Mouse (Mus musculus) megakaryocyte, embryonic 14.5 days (primary cell): ENCODE data around the gene Crygc.

Experiments used
- FLI1 ChIP-seq: IDR thresholded peaks from 2 replicates; pipeline ENCODE4 v1.6.1; 2012; ENCODE audit warnings: low read length, inconsistent platforms, mixed read lengths
- GATA1 ChIP-seq: IDR thresholded peaks from 3 replicates; pipeline ENCODE4 v1.6.1; 2012; ENCODE audit warnings: mixed read lengths, low read length, inconsistent platforms, borderline replicate concordance

DNA sequence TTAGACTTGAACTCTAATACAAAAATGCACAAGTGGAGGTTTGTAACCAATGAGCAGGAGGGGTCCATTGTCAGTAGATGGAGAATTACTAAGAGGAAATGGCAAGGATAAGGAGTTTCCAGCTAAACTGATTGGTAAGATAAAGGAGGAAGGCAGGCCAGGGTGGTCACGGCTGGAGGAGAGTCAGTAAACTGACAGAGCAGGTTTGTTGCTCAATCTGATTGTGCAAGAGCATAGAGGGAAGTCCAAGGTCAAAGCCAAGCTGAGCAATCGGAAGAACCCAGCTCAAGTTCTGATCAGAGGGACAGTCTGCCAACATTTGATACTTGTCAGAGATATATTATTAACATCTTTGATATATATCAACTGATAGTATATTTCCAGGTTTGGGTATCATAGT is 16.9 kb upstream of the Crygc start:
- TF ChIP-seq GATA1 (no peak), FLI1 (no peak)
